Mouse (Mus musculus) heart, adult 18-20 months (tissue): ENCODE results near the gene Gas2l3. TPM values are rescaled to one million over a fixed set of nuclear protein-coding genes. Genes with fewer than 3 reads are reported as not detected.

Experiments used
- DNase-seq, 2 experiments: peaks; one replicate each; pipeline ENCODE4 v3.0.0; 2021 to 2022; ENCODE audit warnings: mixed read lengths in 1 of 2
- long read RNA-seq, 2 experiments: library from polyadenylated mRNA; stranded (forward); transcript quantifications; one replicate each; pipeline ENCODE4 v2.0.0; 2021
- total RNA-seq, 2 experiments: library from RNA; stranded (reverse); gene quantifications; 2 replicates each; pipeline ENCODE4 v1.2.3; 2021

Gene Gas2l3
- 1 to 10 TPM; 2.7 to 3.1 TPM for total RNA-seq
- long read RNA-seq, experiment 1, result 0 reads
- long read RNA-seq, experiment 2, partial matches to known transcripts, result 0 of 1 reads
- long read RNA-seq, experiment 2, other reads (novel, unspliced or antisense), result 1 of 1 reads

DNA sequence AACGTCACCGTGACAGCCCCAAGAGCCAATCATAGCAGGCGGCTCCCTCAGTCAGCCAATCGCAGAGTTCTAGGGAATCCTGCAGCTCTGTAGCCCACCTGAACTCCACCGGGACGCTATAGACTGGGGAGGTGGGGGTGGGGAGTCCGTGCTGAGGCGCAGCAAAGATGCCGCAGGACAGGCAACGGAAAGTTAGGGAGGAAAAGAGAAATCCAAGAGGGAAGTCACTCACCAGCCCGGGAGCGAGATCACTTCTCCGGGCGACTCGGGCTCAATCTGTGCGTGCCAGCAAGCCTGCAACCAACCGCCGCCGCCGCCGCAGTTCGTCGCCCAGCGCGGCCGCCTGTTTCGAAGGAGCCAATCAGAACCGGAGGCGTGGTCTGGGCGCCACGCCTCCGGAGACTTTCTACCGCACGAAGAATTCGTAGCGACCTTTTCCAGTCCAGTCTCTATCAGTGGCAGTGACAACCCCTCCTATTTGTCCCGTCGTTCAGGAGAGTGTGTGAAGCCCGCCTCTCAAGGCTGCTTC, at the start of gene Gas2l3:
Gene Gas2l3 (minus strand): TSS at position 345 of the 529 bp plus-strand sequence.
- DNase-seq, result peak; percentile 86 to 88

DNA sequence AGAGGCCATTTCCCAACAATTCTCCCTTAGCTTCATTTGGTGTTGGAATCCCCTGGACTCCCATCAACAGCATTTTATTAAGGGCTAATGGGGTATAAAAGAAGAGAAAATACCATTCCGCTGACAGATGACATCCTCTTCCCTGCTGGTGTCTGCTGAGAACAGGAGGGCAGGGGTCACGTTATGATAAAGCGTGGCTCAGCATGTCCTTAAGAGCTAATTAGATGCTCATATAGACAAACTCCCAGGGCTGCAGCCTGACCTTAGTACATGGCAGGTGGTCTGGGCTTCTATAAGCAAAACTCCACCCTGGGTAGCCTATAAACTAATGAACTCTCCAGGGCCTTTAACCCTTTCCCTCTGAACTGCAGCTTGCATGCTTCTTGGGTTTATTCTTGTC, 47.6 kb upstream of the Gas2l3 start:
- DNase-seq, result no peak

DNA sequence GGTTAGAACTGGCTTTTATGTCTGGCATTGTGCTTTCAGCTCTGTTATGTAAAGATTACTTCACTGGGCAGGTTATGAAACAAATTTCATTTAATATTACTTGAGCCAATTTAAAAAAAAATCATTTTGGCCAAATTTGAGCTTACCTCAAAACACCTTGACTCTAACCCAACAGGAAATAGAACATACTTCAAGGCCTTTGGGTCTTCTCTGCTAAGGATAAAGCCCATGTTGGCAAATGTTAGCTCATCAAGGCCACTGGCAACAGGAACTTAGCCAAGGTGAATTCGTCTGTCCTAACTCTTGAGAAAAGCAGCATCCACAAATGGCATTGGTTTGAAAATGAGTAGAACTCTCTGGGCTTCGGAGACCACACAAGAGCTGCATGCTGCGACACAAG, 46.5 kb upstream of the Gas2l3 start:
- DNase-seq, result no peak

DNA sequence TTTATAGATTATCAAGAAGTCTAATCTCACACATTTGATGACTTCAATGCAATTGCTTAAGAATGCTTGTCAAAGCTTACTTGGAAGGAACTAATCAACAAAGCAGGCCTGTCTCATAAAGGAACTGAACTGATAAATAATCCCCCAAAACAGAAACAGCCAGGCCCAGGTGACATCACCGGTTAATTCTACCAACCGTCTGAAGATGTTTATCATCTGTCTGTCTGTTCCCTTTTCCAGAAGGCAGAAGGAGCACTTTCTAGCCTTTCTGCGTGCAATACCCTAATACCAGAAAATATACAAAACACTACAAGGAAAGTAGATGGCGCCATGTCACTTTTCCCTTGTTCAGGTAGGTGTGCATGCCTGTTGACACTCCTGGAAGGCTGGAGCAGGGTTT, 45.7 kb upstream of the Gas2l3 start:
- no peak for DNase-seq

DNA sequence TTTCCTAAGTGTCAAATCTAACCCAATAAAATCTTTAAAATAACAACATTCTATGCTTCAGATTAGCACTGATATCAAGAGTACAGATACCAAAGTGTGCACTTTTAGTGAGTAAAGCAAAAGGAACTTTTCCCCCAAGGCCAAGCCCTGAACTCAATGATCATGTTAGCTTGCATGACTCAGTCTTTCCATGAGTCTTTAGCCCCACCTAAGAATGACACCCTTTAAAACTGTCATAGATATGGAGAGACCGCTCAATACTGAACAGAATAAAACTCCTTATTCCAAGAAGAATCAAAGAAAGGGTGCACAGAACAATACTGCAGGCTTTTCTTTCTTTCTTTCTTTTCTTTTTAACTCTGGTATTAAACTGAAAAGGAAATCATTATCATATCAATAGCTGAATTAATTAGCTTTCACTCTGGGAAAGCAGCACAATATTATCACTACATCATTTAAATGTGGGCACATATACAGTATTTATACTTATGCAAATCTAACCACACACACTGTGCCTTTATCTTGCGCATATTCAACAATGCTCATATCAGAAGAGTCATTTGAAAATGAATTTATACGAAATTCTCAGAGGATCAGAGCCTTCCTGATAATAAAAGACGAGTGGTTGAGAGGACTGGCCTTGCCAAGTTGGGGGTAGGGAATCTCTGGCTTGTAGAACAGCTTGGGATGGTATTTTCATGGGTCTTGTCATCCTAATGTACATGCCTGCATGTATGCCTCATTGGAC, 43.4 kb upstream of the Gas2l3 start:
- DNase-seq, result no peak

DNA sequence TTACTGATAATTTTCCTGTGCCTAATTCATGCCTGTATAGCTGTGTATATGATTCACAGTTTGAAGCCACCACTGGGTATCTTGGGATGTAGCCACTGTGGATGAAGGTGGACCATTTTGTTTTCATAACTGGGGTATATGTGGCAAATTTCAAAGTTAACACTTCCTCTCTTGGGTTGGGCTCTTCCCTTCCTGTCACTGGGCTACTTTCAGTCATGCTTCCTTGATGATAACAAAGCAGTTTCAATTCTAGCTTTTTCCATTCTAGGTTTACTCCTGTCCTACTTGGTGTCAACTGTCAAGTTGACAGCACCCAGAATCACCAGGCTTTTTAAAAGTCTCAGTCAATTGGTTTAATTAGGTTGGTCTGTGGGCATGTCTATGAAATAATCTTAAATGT, 41.1 kb upstream of the Gas2l3 start:
- no peak for DNase-seq

DNA sequence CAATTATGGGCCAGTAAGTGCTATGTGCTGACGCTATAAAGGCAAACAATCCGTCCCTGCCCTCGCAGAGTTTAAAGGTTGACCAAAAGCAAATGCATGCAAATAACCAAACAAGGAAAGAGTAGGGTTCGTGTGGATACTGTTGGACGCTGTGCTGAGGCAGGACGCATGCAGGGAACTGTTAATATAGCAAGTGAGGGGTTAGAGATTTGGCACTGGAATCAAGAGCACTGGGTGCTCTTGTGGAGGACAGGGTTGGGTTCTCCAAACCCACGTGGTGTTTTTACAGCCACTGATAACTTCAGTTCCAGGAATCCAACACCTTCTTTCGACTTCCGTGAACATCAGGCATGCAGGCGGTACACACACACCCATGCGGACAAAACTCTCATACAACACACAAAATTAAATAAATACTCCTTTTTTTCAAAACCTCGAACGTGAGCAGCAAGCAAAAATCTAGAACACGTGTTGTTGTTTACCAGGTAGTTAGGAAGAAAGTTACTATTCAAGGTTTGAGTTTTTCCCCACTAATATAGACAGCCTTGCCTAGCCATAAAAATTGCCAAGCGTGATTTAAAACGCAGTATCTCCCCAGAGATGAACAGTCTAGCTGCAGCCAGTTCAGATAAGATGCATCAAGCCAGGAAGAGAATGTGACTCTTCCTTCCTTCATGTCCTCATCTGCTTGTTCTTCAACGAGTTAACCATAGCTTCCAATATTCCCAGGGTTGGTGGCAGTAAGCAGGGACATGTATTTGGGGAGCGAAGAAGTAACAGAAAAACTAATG, 40.2 kb upstream of the Gas2l3 start:
- DNase-seq, result no peak

DNA sequence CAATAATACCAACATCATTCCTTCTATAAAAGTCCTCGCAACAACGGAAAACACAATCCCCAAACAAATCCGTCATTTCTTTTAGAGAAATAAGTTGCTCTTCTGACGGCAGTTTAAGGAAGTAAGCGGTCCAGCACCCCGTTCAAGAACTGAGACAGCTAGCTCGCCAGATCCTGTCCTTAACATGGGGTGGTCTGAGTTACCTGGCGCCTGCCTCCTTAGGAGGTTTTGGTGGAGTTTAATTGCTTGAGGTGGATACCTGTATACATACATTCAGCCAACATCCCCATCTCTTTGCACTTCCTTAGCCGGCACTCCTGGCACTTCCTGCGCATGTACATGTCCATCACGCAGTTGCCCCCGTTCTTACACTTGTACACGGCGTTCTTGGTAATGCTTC, 39.3 kb upstream of the Gas2l3 start:
- DNase-seq, result no peak

DNA sequence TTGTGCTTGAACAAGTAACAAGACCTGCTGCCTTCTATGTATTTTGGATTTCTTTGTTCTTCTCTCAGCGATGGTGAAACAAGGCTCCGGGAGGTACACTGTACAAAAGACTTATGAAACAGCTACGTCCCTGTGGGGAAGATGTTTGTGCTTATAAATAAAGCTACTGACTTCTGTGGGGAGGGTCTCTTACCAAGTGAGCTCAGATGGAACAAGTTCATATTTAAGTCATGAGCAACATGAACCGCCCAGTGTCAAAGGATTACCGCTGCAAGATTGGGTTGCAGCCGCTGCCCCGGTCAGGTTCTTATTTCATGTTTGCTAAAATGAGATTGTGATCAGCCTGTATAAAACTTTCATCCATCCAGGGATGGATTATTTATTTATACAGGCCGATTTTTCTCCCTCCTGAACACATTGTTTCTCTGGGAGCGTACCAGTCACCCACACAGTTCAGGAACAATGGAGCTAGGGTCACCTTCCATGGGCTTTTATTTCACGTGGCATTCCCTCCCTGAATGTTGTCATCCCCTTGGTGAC, 38.4 kb upstream of the Gas2l3 start:
- no peak for DNase-seq

DNA sequence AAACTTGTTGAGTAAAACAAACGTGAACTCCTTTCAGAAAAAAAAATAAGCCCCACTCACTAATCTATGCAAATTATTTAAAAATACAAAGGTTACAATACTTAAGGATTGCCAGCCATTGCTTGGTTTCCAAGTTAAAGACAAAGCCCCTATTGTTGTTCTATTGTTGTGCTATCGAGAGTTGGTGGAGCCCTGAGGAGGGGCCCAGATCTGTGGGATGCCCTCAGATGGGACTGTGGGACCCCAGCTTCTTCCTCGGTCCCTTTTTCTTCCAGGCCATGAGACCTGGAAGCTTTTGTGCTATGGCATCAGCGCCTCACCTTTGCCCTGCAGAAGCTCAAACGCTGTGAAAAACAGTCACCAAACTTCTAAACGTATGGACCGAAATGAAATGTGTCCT, 37.9 kb upstream of the Gas2l3 start:
- no peak for DNase-seq

DNA sequence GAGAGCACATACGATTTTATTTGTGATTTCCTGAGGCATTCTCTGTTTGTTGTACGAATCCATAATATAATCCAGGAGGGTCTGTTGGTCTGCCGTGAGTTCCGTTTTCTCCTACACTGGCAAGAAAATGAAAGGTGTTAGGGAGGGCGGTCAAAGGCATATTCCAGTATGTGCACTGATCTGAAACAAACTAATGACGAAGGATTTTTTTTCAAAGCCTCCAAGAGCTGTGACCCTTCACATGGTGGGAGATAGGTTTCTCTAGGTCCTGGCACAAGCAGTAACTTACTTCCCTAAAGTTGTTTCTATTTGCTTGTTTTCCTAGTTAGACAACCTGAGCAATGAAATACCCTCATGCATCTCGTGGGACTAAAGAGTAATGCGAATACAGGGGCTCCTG, 35.0 kb upstream of the Gas2l3 start:
- no peak for DNase-seq

DNA sequence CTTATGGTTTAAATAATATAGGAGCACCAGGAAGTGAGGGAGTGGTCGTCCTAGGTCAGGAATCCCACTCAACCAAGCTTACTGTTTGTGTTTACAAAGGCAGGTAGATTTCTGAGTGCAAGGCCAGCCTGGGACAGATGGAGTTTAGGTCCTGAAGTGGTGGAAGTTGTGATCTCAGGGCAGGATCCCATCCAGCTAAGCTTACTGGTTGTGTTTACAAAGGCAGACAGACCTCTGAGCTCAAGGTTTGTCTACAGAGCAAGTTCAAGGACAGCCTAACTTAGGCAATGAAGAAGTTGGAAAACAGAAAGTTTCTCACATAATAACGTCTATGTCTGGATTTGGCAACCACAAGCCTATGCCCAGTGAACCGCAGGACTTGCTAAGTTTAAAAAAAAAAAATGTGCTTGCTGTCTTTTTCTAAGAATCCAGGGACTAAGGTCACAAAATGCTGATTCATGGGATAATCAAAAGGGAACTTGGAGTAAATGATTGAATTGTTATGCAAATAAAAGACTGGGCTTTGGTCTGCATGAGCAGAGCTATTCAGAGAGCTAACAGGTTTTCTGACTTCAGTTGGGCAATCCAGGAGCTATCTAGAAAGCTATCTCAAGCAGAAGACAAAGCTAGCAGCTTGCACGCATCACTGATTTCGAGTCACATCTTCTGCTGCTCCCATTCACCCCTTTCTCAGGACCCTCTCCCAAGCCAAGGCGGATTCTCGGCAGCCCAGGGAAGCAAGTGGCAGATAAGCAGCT, 27.0 kb upstream of the Gas2l3 start:
- DNase-seq, result no peak

DNA sequence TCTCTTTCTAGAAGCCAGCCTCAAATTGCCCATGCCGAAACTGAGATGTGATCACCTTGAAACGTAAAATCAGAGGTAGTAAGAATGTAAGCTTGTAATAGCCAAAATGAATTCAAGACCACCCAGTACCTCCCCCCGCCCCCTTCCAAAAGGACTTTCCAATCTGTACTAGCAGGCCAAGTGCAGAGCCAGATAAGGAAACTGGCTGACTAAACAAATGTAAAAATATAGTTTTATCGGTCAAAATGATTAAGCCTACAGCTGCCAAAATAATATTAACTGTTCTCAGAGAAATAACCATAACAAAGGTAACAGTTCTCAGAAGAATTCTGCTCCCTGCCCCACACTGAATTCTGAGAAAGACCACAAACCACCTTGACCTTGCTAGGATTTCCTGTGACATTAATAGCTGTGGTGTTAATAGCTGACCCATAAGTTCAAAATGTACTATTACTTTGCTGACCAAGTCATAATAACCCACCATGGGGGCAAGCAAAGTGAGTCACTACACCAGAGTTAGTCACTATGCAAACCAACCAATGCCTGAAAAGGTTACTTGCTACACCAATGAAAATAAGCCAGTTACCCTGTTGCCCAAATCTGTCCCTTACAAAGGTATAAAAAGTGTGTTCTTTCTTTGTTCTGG, 21.1 kb upstream of the Gas2l3 start:
- no peak for DNase-seq

DNA sequence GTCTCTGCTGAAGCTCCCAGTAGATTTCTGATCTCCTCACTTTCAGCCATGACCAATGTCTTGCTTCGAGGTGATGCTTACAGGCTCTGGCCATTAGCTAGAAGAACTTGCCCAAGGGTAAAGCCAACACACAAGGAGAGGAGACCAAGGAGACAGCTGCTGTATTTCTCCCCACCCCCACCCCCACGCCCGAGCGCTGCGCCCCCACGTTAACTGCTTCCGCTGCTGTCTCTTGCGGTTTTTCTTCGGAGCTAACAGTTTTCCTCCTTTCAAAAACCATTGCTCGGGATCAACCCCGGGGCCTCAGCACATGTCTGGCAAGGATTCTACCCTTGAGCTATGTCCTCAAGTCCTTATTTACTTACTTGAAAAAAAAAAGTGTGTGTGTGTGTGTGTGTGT, 19.1 kb upstream of the Gas2l3 start:
- DNase-seq, result no peak

DNA sequence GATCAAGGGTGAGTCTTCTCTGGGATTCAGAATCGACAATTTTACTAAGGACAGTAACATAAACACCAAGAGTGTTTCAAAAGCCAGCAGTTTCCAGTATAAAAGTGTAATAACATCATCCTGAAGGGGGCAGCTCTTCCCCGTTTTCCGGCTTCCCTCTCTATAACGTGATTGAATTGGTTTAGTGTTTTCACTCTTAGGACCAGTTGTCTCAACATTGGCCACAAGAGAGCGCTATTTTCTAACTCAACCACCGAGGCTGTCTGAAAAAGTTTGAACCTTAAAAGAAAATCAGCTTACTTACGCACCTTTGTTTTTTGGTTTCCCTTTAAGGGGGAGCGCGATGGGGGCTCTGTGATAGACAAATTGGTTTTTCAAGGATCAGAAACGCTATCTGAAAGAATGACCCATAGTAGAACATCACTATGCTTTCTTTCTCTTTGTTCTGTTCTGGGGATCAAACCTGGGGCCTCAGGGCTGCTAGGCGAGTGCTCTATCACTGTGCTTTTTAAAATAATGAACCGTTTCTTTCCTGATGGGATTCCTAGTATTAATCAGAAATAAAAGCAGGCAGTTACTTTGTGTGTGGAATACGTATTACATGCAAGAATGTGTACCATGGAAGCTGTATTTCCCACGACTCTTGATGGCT, 18.2 kb upstream of the Gas2l3 start:
- peak; percentile 82 to 89 for DNase-seq

DNA sequence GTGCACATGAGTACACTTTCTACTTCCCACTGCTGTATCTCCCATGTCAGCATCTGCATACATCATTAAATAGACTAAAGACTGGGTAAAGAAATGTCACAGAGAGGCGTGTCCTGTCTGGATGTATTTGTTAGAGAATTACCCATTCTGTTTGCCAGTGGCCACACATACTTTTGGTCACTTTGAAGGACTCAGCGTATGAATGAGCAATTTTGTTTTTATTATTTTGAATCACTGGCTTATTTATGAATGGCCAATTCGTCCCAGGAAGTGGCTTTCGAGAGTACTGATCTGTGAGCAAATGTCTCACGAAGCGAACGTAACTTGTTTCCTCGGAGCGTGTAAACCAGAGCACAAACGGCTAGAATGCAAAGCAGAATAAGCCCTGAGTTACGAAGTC, 17.2 kb upstream of the Gas2l3 start:
- no peak for DNase-seq

DNA sequence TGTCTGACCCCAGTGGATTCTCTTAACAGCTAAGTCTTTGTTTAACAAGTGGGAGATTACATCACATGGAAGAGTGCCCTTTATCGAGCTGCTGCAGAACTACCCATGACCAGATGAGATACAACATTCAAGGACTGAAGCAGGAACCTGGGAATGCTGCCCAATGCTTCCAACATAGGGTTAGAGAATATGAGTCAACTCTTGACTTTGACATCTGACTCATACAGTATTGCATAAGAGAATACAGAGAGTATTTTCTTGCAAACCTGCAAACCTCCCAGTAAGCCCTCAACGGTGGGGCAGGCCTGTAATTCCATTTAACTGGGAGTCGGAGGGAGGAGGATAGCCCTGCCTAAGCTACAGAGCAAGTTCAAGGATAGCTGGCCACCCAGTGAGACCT, 15.0 kb upstream of the Gas2l3 start:
- DNase-seq, result peak; percentile 44 to 65

DNA sequence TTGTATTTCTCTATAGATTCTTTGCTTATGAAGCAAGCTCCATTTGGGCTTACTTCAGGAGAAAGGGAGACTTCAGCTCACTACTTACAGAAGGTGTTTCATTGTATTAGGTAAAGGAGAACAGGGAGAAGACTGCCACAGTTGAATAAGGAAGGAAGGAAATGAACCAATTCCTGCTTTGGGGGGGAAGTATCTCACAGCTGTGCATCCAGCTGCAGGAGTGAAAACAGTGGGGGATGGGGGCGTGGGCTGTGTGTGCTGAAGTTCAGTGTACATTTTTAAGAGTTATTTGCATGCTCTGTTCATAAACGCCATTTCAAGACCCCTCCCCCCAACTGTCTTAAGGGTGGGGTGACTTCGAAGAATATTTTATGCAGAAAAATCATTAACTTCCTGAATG, 10.0 kb upstream of the Gas2l3 start:
- peak in 1 of 2 experiments; percentile 19 for DNase-seq

DNA sequence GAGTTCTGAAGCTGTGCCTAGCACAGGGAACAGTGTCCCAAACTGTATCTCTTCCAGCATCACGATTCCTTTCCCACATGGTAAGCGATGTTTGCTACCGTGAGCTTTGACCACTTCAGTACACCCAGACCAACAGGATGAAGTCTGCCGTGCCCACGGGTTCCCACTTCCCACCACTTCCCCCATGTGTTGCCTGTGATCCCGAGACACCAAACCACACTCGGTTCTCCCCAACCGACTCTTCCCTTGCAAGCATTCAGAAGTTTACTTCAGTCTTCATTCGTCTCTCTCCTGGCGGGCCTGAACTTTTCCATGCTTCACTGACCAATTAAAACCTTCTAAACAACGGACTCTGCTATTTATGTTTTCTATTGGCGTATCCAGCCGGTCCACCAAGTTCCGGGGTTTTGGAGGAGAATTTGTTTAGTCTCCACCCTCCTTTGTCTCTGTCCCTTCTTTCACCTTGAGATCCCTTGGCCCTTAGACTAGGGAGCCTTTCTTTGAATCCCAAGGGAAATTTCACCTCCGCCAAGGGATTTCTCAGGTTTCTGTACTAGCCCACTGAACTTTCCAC, 9.4 kb upstream of the Gas2l3 start:
- no peak for DNase-seq

DNA sequence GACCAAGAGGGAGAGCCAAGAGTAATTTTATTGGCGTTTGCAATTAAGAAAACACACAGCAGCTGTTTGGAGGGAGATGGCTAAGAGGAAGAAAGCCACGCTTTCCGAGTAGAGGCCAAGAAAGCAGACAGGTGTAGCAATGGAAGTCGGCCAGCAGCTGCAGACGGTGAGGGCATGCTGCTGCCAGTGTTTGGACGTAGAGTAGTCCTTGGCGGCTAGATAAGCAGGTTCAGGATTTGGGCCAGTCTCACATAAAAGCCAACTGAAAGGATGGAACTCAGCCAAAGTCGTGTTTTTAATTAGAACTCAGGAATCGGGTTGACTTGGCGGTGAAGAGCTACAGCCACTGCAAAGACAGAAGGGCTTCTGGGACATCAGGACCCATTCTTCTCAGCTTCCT, 6.6 kb upstream of the Gas2l3 start:
- peak in 1 of 2 experiments; percentile 21 for DNase-seq

DNA sequence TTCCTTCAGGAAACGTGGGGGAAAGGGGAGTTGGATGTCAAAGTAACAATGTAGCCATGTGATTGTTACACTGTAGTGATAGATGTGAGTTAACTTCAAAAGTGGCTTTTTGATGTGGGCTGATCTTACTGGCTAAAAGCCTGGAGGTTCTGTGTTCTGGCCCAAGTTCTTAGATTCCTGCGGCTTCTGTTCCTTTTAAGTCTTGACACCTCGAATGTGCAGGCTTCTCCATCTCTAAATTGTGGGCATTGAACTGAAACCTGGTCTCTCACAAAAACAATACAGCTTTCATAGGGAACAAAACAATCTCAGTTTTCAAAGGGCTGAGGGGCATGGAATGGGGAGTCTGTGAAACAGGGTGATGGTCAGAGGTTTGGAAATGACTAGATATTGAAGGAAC, 614 bp upstream of the Gas2l3 start:
- no peak for DNase-seq
